Mouse (Mus musculus): ENCODE results near the gene Apoe. TPM values are rescaled to one million over a fixed set of nuclear protein-coding genes. Genes with fewer than 3 reads are reported as not detected.

The Apoe gene
- total and polyA plus RNA-seq, 2 experiments from 2014 or later: 369 to 471 TPM

DNA sequence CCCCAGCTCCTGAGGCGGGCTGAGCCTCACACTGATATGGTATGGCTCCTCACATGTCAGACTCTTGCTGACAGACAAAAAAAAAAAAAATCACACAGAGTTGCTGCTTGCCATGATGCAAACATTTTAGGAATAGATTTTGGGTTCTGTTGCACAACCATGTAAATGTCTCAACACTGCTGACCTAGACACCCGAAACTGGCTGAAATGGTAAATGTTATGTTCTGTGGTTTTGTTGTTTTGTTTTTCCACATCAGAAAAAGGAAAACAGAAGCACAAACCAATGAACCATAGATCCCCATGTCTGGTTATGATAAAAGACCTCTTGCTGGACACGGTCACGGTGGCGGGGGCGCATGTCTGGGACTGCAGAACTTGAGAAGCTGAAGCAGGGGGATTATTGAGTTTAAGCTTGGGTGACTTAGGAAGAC, 15.2 kb downstream of the Apoe start:
- Histone ChIP-seq H3K27me3 (ENCODE audit: control insufficient read depth, insufficient read depth, low read length) (no peaks in the 10 kb centered on the region), H3K4me1 (ENCODE audit: control insufficient read depth, insufficient read depth) (0 out of 2 replicates have a peak, but pooled peaks cover 2% of the 10 kb centered on the region), H3K4me3 (ENCODE audit: low read depth, low read length) (no peak overlapping the region), H3K9me3 (replicated peaks; ENCODE audit: control insufficient read depth, low read length) (no peaks in the 10 kb centered on the region), H3K36me3 (replicated peaks; ENCODE audit: control insufficient read depth, insufficient read depth, low read length) (no peaks in the 10 kb centered on the region), H3K9ac (replicated peaks; ENCODE audit: low read depth, low read length) (no peak overlapping the region), H3K27ac (ENCODE audit: low read depth) (no peak overlapping the region), H3K4me2 (ENCODE audit: low read depth, low read length) (no peak overlapping the region)
- WGBS: 80% methylated on average over 6 of the region's 6 CpGs
- TF ChIP-seq EP300 (IDR thresholded peaks at IDR 0.05; ENCODE audit: low read depth) (no peak), CTCF (IDR thresholded peaks at IDR 0.05; ENCODE audit: low read depth) (no peak)
- DNase-seq (ENCODE audit: low spot score) (no peak), ATAC-seq (ENCODE audit: insufficient read depth, low read depth) (no peak)

DNA sequence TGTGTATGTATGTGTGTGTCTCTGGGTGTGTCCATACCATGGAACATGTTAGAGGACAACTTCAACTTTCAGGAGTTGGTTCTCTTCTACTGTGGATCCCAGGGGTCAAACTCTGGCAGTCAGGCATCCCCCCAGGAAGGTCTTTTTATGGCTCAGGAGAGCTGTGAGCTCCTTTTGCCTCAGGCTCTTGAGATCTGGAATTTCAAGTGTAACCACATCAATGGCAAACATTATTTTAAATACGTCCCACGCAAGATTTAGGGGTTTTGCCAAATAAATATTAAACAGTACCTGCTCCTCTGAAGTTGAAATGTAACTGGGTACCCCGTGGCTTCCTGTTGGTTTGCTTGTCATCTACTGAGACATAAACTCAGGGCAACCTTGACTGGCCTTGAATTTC, 16.0 kb downstream of the Apoe start:
- Histone ChIP-seq H3K9ac (replicated peaks; ENCODE audit: low read depth, low read length) (no peak overlapping the region), H3K27me3 (ENCODE audit: control insufficient read depth, insufficient read depth, low read length) (no peaks in the 10 kb centered on the region), H3K4me3 (ENCODE audit: low read depth, low read length) (no peak overlapping the region), H3K4me2 (ENCODE audit: low read depth, low read length) (no peak overlapping the region), H3K4me1 (ENCODE audit: control insufficient read depth, insufficient read depth) (0 out of 2 replicates have a peak, but pooled peaks cover 2% of the 10 kb centered on the region), H3K27ac (ENCODE audit: low read depth) (no peak overlapping the region), H3K36me3 (replicated peaks; ENCODE audit: control insufficient read depth, insufficient read depth, low read length) (no peaks in the 10 kb centered on the region), H3K9me3 (replicated peaks; ENCODE audit: control insufficient read depth, low read length) (no peaks in the 10 kb centered on the region)
- no peak for DNase-seq (ENCODE audit: low spot score)
- WGBS: 72% methylated on average over 3 of the region's 3 CpGs
- TF ChIP-seq CTCF (IDR thresholded peaks at IDR 0.05; ENCODE audit: low read depth): no peak
- TF ChIP-seq EP300 (IDR thresholded peaks at IDR 0.05; ENCODE audit: low read depth): no peak
- ATAC-seq (ENCODE audit: insufficient read depth, low read depth): no peak

DNA sequence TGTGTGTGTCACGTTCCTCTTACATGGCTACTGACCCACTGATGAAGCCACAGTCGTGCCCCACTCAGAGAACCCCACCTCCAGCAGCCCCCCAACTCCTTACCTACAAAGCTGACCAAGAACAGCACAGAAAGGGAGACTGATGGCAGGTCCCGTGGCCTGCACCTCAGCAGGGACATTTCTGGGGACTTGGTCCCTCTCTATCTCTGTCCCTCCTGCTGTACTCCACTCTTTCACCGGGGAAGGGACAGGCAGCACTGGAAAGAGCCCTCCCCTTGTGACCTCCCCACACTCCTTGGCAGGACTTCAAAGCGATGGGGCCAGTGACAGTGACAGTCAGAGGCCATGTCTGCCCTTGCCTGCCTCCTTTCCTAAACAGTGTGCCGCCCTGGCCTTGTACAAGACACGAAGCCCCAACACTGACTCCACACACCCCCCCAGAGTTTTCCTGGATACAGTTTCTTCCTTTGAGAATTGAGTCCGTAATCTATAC, 17.7 kb downstream of the Apoe start, which contains the start of the genes Gm44805 and Apoc4:
Gene Gm44805, minus strand, starts transcription at position 222 of the 493 bp plus-strand sequence.
Gene Apoc4, minus strand, starts transcription at position 278 of the 493 bp plus-strand sequence.
- Histone ChIP-seq H3K36me3 (replicated peaks; ENCODE audit: control insufficient read depth, insufficient read depth, low read length) (no peaks in the 10 kb centered on the region), H3K4me3 (ENCODE audit: low read depth, low read length) (no peak within 1 kb of the TSS), H3K9me3 (replicated peaks; ENCODE audit: control insufficient read depth, low read length) (no peaks in the 10 kb centered on the region), H3K9ac (replicated peaks; ENCODE audit: low read depth, low read length) (no peak within 1 kb of the TSS), H3K4me2 (ENCODE audit: low read depth, low read length) (no peak within 1 kb of the TSS), H3K27me3 (ENCODE audit: control insufficient read depth, insufficient read depth, low read length) (no peaks in the 10 kb centered on the region), H3K4me1 (ENCODE audit: control insufficient read depth, insufficient read depth) (0 out of 2 replicates have a peak, but pooled peaks cover 2% of the 10 kb centered on the region), H3K27ac (ENCODE audit: low read depth) (no peak within 1 kb of the TSS)
- DNase-seq (ENCODE audit: low spot score) (no peak), ATAC-seq (ENCODE audit: insufficient read depth, low read depth) (no peak)
- WGBS: 48% methylated on average over 8 of the region's 8 CpGs
- no peak for TF ChIP-seq EP300 (IDR thresholded peaks at IDR 0.05; ENCODE audit: low read depth)
- no peak for TF ChIP-seq CTCF (IDR thresholded peaks at IDR 0.05; ENCODE audit: low read depth)

DNA sequence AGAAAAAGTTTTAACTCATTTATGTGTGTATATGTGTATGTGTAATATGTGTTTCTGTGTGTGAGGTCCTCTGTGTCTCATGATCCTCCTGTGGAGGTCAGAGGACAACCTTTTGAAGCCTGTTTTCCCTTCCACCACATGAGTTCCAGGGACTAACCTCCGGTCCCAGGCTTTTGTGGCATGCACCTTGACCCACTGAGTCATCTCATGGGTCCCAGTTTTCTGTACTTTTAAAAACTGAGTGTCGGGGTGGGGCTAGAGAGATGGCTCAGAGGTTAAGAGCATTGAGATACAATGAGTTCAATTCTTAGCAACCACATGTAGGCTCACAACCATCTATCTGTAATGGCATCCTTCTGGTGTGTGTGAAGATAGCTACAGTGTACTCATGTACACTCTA, 18.3 kb downstream of the Apoe start:
- WGBS: 84% methylated on average over 2 of the region's 2 CpGs
- DNase-seq (ENCODE audit: low spot score): no peak
- no peak for ATAC-seq (ENCODE audit: insufficient read depth, low read depth)
- Histone ChIP-seq H3K27me3 (ENCODE audit: control insufficient read depth, insufficient read depth, low read length) (no peaks in the 10 kb centered on the region), H3K4me3 (ENCODE audit: low read depth, low read length) (no peak overlapping the region), H3K9ac (replicated peaks; ENCODE audit: low read depth, low read length) (no peak overlapping the region), H3K4me1 (ENCODE audit: control insufficient read depth, insufficient read depth) (0 out of 2 replicates have a peak, but pooled peaks cover 2% of the 10 kb centered on the region), H3K4me2 (ENCODE audit: low read depth, low read length) (no peak overlapping the region), H3K27ac (ENCODE audit: low read depth) (no peak overlapping the region), H3K9me3 (replicated peaks; ENCODE audit: control insufficient read depth, low read length) (no peaks in the 10 kb centered on the region), H3K36me3 (replicated peaks; ENCODE audit: control insufficient read depth, insufficient read depth, low read length) (no peaks in the 10 kb centered on the region)
- TF ChIP-seq CTCF (IDR thresholded peaks at IDR 0.05; ENCODE audit: low read depth): no peak

DNA sequence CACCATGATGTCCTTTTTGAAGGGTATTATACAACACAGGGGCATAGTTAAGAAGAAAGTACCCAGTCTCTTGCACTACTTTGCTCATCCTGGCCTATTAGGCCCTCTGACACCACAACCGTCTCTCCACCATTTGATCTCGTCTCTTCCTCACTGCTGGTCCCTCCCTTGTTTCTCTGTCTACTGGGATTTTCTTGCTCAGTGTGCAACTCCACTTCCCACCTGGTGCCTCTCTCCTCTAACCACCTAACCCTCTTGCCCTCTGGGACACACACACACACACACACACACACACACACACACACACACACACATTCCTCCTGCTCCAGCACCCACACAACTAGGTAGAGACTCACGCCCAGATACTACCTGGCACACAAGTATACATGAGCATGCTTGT, 20.1 kb downstream of the Apoe start:
- DNase-seq (ENCODE audit: low spot score): no peak
- 88% methylated on average over 3 of the region's 3 CpGs for WGBS
- H3K4me1 ChIP-seq (ENCODE audit: control insufficient read depth, insufficient read depth): 0 out of 2 replicates have a peak, but pooled peaks cover 2% of the 10 kb centered on the region

DNA sequence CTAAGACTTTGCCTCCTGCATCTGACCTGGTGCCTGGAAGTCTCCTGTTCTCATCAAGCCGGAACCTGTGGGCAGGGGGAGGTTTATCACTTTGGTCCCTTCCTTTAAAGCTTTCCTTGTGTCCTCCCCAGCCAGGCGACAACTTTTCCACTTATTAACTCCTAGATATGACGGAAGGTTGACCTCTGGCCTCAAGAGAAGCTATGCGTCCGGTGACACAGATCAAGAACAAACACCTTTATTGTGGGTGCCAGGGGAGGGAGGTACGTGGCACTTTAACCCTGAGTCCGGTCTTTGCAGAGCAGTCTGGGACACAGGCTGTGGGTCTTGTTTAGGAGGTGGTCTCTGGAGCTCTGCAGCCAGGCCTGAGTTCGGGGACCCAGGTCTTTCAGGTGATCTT, 21.1 kb downstream of the Apoe start, which contains the start of gene Apoc2:
Gene Apoc2, minus strand, starts transcription at position 70 of the 400 bp plus-strand sequence.
- TF ChIP-seq CTCF (IDR thresholded peaks at IDR 0.05; ENCODE audit: low read depth): no peak
- no peak for TF ChIP-seq EP300 (IDR thresholded peaks at IDR 0.05; ENCODE audit: low read depth)
- Histone ChIP-seq H3K4me3 (ENCODE audit: low read depth, low read length) (no peak within 1 kb of the TSS), H3K9me3 (replicated peaks; ENCODE audit: control insufficient read depth, low read length) (no peaks in the 10 kb centered on the region), H3K4me1 (ENCODE audit: control insufficient read depth, insufficient read depth) (0 out of 2 replicates have a peak, but pooled peaks cover 2% of the 10 kb centered on the region), H3K27me3 (ENCODE audit: control insufficient read depth, insufficient read depth, low read length) (no peaks in the 10 kb centered on the region), H3K9ac (replicated peaks; ENCODE audit: low read depth, low read length) (no peak within 1 kb of the TSS), H3K27ac (ENCODE audit: low read depth) (no peak within 1 kb of the TSS), H3K4me2 (ENCODE audit: low read depth, low read length) (no peak within 1 kb of the TSS), H3K36me3 (replicated peaks; ENCODE audit: control insufficient read depth, insufficient read depth, low read length) (no peaks in the 10 kb centered on the region)
- no peak for ATAC-seq (ENCODE audit: insufficient read depth, low read depth)
- DNase-seq (ENCODE audit: low spot score): no peak
- 70% methylated on average over 8 of the region's 8 CpGs for WGBS

More for the DNA sequence above, 20.1 kb downstream of the Apoe start:
- Histone ChIP-seq H3K27ac (ENCODE audit: low read depth) (no peak overlapping the region), H3K36me3 (replicated peaks; ENCODE audit: control insufficient read depth, insufficient read depth, low read length) (no peaks in the 10 kb centered on the region), H3K27me3 (ENCODE audit: control insufficient read depth, insufficient read depth, low read length) (no peaks in the 10 kb centered on the region), H3K4me3 (ENCODE audit: low read depth, low read length) (no peak overlapping the region), H3K9ac (replicated peaks; ENCODE audit: low read depth, low read length) (no peak overlapping the region), H3K4me2 (ENCODE audit: low read depth, low read length) (no peak overlapping the region), H3K9me3 (replicated peaks; ENCODE audit: control insufficient read depth, low read length) (no peaks in the 10 kb centered on the region)
- TF ChIP-seq CTCF (IDR thresholded peaks at IDR 0.05; ENCODE audit: low read depth): no peak
- TF ChIP-seq EP300 (IDR thresholded peaks at IDR 0.05; ENCODE audit: low read depth): no peak
- no peak for ATAC-seq (ENCODE audit: insufficient read depth, low read depth)
